Mouse (Mus musculus) olfactory bulb, adult 2 months (tissue): ENCODE measurements around the gene Atg16l1.

Source experiments
- CTCF ChIP-seq: fragments of 200-500 bp; IDR thresholded peaks from 2 replicates; pipeline ENCODE4 v1.5.1; 2012; ENCODE audit warnings: low read depth, mild to moderate bottlenecking, low read length, moderate library complexity; ENCODE audit not compliant: insufficient read depth
- POLR2A ChIP-seq: fragments of 200-500 bp; IDR thresholded peaks from 2 replicates; pipeline ENCODE4 v1.6.1; 2012; ENCODE audit warnings: mild to moderate bottlenecking, low read depth, low read length, moderate library complexity; ENCODE audit not compliant: insufficient read depth

DNA sequence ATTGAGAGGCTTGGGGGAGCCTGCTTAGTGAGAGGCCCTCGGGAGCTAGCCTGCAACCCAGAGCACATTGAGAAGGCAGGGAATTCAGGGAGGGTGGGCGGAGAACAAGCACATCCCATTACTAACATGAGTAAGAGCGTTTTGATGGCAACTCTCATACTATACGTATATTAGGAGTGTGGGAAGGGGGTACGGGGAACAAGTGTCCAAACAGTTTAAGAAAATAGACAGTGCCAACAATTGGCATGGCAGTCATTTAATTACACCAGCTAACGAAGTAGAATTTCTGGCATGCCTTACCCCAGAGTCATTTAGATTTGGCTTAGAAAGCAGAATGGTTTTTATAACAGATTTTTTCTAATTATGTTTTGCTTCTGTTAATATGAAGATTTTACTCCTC lies 25.8 kb upstream of the Atg16l1 start:
- TF ChIP-seq CTCF (no peak), POLR2A (no peak)
